Mouse (Mus musculus) frontal cortex, postnatal 25 days (tissue): ENCODE results near the gene Gm10720.
"Not testable (repeated sequence)": the region's sequence is repeated elsewhere in the genome, so short reads cannot be mapped to it uniquely, and the experiment has no call there.

Experiments used
- DNase-seq, 2 experiments: peaks; one replicate each; pipeline ENCODE4 v3.0.0; 2022; ENCODE audit warnings: low spot score in 2 of 2

Gene Gm10720

DNA sequence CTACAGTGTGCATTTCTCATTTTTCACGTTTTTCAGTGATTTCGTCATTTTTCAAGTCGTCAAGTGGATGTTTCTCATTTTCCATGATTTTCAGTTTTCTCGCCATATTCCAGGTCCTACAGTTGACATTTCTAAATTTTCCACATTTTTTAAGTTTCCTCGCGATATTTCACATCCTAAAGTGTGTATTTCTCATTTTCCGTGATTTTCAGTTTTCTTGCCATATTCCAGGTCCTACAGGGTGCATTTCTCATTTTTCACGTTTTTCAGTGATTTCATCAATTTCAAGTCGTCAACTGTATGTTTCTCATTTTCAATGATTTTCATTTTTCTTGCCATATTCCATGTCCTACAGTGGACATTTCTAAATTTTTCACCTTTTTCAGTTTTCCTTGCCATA, at the start of gene Gm10720:
Gene Gm10720 (plus strand): TSS at position 301 of the 400 bp plus-strand sequence.
- DNase-seq: not testable (repeated sequence)

DNA sequence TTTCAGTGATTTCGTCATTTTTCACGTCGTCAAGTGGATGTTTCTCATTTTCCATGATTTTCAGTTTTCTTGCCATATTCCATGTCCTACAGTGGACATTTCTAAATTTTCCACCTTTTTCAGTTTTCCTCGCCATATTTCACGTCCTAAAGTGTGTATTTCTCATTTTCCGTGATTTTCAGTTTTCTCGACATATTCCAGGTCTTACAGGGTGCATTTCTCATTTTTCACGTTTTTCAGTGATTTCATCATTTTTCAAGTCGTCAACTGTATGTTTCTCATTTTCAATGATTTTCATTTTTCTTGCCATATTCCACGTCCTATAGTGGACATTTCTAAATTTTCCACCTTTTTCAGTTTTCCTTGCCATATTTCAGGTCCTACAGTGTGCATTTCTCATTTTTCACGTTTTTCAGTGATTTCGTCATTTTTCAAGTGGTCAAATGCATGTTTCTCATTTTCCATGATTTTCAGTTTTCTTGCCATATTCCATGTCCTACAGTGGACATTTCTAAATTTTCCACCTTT, 14.9 kb upstream of the Gm10720 start, which contains the start of gene Gm10722:
Gene Gm10722 (plus strand): TSS at position 478 of the 528 bp plus-strand sequence.
- DNase-seq: peak in 1 of 2 experiments; percentile 58

DNA sequence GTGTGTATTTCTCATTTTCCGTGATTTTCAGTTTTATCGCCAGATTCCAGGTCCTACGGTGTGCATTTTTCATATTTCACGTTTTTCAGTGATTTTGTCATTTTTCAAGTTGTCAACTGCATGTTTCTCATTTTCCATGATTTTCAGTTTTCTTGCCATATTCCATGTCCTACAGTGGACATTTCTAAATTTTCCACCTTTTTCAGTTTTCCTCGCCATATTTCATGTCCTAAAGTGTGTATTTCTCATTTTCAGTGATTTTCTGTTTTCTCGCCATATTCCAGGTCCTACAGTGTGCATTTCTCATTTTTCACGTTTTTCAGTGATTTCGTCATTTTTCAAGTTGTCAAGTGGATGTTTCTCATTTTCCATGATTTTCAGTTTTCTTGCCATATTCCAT, 14.4 kb upstream of the Gm10720 start:
- peak in 1 of 2 experiments; percentile 73 for DNase-seq

DNA sequence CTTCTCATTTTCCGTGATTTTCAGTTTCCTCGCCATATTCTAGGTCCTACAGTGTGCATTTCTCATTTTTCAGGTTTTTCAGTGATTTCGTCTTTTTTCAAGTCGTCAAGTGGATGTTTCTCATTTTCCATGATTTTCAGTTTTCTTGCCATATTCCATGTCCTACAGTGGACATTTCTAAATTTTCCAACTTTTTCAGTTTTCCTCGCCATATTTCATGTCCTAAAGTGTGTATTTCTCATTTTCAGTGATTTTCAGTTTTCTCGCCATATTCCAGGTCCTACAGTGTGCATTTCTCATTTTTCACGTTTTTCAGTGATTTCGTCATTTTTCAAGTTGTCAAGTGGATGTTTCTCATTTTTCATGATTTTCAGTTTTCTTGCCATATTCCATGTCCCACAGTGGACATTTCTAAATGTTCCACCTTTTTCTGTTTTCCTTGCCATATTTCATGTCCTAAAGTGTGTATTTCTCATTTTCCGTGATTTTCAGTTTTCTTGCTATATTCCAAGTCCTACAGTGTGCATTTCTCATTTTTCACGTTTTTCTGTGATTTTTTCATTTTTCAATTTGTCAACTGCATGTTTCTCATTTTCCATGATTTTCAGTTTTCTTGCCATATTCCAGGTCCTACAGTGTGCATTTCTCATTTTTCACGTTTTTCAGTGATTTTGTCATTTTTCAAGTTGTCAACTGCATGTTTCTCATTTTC, 13.3 kb upstream of the Gm10720 start:
- DNase-seq: peak; percentile 99 to 100

DNA sequence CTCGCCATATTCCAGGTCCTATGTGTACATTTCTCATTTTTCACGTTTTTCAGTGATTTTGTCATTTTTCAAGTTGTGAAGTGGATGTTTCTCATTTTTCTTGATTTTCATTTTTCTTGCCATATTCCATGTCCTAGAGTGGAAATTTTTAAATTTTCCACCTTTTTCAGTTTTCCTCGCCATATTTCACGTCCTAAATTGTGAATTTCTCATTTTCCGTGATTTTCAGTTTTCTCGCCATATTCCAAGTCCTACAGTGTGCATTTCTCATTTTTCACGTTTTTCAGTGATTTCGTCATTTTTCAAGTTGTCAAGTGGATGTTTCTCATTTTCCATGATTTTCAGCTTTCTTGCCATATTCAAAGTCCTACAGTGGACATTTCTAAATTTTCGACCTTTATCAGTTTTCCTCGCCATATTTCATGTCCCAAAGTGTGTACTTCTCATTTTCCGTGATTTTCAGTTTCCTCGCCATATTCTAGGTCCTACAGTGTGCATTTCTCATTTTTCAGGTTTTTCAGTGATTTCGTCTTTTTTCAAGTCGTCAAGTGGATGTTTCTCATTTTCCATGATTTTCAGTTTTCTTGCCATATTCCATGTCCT, 12.6 kb upstream of the Gm10720 start, which contains the start of gene Gm11168:
Gene Gm11168 (plus strand): TSS at position 553 of the 603 bp plus-strand sequence.
- not testable (repeated sequence) for DNase-seq

DNA sequence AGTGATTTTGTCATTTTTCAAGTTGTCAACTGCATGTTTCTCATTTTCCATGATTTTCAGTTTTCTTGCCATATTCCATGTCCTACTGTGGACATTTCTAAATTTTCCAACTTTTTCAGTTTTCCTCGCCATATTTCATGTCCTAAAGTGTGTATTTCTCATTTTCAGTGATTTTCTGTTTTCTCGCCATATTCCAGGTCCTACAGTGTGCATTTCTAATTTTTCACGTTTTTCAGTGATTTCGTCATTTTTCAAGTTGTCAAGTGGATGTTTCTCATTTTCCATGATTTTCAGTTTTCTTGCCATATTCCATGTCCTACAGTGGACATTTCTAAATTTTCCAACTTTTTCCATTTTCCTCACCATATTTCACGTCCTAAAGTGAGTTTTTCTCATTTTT, 9.3 kb upstream of the Gm10720 start:
- DNase-seq: not testable (repeated sequence)

DNA sequence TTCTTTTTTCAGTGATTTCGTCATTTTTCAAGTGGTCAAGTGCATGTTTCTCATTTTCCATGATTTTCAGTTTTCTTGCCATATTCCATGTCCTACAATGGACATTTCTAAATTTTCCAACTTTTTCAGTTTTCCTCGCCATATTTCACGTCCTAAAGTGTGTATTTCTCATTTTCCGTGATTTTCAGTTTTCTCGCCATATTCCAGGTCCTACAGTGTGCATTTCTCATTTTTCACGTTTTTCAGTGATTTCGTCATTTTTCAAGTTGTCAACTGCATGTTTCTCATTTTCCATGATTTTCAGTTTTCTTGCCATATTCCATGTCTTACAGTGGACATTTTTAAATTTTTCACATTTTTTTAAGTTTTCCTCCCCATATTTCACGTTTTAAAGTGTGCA, 8.8 kb upstream of the Gm10720 start:
- peak; percentile 100 for DNase-seq

DNA sequence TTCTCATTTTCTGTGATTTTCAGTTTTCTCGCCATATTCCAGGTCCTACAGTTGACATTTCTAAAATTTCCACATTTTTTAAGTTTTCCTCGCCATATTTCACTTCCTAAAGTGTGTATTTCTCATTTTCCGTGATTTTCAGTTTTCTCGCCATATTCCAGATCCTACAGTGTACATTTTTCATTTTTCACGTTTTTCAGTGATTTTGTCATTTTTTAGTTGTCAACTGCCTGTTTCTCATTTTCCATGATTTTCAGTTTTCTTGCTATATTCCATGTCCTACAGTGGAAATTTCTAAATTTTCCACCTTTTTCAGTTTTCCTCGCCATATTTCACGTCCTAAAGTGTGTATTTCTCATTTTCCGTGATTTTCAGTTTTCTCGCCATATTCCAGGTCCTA, 8.2 kb upstream of the Gm10720 start:
- DNase-seq: not testable (repeated sequence)

DNA sequence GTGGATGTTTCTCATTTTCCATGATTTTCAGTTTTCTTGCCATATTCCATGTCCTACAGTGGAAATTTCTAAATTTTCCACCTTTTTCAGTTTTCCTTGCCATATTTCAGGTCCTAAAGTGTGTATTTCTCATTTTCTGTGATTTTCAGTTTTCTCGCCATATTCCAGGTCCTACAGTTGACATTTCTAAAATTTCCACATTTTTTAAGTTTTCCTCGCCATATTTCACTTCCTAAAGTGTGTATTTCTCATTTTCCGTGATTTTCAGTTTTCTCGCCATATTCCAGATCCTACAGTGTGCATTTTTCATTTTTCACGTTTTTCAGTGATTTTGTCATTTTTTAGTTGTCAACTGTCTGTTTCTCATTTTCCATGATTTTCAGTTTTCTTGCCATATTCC, 6.1 kb upstream of the Gm10720 start:
- not testable (repeated sequence) for DNase-seq

DNA sequence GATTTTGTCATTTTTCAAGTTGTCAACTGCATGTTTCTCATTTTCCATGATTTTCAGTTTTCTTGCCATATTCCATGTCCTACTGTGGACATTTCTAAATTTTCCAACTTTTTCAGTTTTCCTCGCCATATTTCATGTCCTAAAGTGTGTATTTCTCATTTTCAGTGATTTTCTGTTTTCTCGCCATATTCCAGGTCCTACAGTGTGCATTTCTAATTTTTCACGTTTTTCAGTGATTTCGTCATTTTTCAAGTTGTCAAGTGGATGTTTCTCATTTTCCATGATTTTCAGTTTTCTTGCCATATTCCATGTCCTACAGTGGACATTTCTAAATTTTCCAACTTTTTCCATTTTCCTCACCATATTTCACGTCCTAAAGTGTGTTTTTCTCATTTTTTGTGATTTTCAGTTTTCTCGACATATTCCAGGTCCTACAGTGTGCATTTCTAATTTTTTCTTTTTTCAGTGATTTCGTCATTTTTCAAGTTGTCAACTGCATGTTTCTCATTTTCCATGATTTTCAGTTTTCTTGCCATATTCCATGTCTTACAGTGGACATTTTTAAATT, 3.3 kb upstream of the Gm10720 start:
- not testable (repeated sequence) for DNase-seq

DNA sequence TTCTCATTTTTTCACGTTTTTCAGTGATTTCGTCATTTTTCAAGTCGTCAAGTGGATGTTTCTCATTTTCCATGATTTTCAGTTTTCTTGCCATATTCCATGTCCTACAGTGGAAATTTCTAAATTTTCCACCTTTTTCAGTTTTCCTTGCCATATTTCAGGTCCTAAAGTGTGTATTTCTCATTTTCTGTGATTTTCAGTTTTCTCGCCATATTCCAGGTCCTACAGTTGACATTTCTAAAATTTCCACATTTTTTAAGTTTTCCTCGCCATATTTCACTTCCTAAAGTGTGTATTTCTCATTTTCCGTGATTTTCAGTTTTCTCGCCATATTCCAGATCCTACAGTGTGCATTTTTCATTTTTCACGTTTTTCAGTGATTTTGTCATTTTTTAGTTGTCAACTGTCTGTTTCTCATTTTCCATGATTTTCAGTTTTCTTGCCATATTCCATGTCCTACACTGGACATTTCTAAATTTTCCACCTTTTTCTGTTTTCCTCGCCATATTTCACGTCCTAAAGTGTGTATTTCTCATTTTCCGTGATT, 2.6 kb upstream of the Gm10720 start, which contains the start of gene Gm10721:
Gene Gm10721 (plus strand): TSS at position 408 of the 547 bp plus-strand sequence.
- DNase-seq: not testable (repeated sequence)

DNA sequence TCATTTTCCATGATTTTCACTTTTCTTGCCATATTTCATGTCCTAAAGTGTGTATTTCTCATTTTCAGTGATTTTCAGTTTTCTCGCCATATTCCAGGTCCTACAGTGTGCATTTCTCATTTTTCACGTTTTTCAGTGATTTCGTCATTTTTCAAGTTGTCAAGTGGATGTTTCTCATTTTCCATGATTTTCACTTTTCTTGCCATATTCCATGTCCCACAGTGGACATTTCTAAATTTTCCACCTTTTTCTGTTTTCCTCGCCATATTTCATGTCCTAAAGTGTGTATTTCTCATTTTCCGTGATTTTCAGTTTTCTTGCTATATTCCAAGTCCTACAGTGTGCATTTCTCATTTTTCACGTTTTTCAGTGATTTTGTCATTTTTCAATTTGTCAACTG, 442 bp downstream of the Gm10720 start:
- DNase-seq: peak in 1 of 2 experiments; percentile 20

DNA sequence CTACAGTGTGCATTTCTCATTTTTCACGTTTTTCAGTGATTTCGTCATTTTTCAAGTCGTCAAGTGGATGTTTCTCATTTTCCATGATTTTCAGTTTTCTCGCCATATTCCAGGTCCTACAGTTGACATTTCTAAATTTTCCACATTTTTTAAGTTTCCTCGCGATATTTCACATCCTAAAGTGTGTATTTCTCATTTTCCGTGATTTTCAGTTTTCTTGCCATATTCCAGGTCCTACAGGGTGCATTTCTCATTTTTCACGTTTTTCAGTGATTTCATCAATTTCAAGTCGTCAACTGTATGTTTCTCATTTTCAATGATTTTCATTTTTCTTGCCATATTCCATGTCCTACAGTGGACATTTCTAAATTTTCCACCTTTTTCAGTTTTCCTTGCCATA, 1.7 kb downstream of the Gm10720 start, which contains the start of gene Gm10719:
Gene Gm10719 (plus strand): TSS at position 301 of the 400 bp plus-strand sequence.
- DNase-seq: not testable (repeated sequence)

DNA sequence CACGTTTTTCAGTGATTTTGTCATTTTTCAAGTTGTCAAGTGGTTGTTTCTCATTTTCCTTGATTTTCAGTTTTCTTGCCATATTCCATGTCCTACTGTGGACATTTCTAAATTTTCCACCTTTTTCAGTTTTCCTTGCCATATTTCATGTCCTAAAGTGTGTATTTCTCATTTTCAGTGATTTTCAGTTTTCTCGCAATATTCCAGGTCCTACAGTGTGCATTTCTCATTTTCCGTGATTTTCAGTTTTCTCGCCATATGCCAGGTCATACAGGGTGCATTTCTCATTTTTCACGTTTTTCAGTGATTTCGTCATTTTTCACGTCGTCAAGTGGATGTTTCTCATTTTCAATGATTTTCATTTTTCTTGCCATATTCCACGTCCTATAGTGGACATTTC, 3.5 kb downstream of the Gm10720 start:
- peak; percentile 84 to 93 for DNase-seq

DNA sequence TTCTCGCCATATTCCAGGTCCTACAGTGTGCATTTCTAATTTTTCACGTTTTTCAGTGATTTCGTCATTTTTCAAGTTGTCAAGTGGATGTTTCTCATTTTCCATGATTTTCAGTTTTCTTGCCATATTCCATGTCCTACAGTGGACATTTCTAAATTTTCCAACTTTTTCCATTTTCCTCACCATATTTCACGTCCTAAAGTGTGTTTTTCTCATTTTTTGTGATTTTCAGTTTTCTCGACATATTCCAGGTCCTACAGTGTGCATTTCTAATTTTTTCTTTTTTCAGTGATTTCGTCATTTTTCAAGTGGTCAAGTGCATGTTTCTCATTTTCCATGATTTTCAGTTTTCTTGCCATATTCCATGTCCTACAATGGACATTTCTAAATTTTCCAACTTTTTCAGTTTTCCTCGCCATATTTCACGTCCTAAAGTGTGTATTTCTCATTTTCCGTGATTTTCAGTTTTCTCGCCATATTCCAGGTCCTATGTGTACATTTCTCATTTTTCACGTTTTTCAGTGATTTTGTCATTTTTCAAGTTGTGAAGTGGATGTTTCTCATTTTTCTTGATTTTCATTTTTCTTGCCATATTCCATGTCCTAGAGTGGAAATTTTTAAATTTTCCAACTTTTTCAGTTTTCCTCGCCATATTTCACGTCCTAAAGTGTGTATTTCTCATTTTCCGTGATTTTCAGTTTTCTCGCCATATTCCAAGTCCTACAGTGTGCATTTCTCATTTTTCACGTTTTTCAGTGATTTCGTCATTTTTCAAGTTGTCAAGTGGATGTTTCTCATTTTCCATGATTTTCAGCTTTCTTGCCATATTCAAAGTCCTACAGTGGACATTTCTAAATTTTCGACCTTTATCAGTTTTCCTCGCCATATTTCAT, 4.6 kb downstream of the Gm10720 start:
- peak; percentile 41 to 96 for DNase-seq

DNA sequence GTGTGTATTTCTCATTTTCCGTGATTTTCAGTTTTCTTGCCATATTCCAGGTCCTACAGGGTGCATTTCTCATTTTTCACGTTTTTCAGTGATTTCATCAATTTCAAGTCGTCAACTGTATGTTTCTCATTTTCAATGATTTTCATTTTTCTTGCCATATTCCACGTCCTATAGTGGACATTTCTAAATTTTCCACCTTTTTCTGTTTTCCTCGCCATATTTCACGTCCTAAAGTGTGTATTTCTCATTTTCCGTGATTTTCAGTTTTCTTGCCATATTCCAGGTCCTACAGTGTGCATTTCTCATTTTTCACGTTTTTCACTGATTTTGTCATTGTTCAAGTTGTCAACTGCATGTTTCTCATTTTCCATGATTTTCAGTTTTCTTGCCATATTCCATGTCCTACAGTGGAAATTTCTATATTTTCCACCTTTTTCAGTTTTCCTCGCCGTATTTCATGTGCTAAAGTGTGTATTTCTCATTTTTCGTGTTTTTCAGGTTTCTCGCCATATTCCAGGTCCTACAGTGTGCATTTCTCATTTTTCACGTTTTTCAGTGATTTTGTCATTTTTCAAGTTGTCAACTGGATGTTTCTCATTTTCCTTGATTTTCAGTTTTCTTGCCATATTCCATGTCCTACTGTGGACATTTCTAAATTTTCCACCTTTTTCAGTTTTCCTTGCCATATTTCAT, 7.0 kb downstream of the Gm10720 start:
- peak; percentile 34 to 99 for DNase-seq

DNA sequence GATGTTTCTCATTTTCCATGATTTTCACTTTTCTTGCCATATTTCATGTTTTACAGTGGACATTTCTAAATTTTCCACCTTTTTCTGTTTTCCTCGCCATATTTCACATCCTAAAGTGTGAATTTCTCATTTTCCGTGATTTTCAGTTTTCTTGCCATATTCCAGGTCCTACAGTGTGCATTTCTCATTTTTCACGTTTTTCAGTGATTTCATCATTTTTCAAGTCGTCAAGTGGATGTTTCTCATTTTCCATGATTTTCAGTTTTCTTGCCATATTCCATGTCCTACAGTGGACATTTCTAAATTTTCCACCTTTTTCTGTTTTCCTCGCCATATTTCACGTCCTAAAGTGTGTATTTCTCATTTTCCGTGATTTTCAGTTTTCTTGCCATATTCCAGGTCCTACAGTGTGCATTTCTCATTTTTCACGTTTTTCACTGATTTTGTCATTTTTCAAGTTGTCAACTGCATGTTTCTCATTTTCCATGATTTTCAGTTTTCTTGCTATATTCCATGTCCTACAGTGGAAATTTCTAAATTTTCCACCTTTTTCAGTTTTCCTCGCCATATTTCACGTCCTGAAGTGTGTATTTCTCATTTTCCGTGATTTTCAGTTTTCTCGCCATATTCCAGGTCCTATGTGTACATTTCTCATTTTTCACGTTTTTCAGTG, 8.0 kb downstream of the Gm10720 start, which contains the start of gene Gm10718:
Gene Gm10718 (plus strand): TSS at position 236 of the 673 bp plus-strand sequence.
- DNase-seq: peak; percentile 42 to 85

DNA sequence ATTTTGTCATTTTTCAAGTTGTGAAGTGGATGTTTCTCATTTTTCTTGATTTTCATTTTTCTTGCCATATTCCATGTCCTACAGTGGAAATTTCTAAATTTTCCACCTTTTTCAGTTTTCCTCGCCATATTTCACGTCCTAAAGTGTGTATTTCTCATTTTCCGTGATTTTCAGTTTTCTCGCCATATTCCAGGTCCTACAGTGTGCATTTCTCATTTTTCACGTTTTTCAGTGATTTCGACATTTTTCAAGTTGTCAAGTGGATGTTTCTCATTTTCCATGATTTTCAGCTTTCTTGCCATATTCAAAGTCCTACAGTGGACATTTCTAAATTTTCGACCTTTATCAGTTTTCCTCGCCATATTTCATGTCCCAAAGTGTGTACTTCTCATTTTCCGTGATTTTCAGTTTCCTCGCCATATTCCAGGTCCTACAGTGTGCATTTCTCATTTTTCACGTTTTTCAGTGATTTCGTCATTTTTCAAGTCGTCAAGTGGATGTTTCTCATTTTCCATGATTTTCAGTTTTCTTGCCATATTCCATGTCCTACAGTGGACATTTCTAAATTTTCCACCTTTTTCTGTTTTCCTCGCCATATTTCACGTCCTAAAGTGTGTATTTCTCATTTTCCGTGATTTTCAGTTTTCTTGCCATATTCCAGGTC, 8.7 kb downstream of the Gm10720 start:
- peak; percentile 100 for DNase-seq

DNA sequence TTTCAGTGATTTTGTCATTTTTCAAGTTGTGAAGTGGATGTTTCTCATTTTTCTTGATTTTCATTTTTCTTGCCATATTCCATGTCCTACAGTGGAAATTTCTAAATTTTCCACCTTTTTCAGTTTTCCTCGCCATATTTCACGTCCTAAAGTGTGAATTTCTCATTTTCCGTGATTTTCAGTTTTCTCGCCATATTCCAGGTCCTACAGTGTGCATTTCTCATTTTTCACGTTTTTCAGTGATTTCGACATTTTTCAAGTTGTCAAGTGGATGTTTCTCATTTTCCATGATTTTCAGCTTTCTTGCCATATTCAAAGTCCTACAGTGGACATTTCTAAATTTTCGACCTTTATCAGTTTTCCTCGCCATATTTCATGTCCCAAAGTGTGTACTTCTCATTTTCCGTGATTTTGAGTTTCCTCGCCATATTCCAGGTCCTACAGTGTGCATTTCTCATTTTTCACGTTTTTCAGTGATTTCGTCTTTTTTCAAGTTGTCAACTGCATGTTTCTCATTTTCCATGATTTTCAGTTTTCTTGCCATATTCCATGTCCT, 9.5 kb downstream of the Gm10720 start, which contains the start of gene Gm10717:
Gene Gm10717 (plus strand): TSS at position 506 of the 556 bp plus-strand sequence.
- DNase-seq: peak; percentile 7 to 74
